Mouse (Mus musculus): ENCODE measurements at regions not wholly inside any gene's neighbourhood (a gene's known extent, or its start where the extent isn't known, plus 50 kb on each side); places are given as distances from the start of the nearest gene placed in this dataset.
"Not testable (repeated sequence)": the region's sequence is repeated elsewhere in the genome, so short reads cannot be mapped to it uniquely, and the experiment has no call there.

DNA sequence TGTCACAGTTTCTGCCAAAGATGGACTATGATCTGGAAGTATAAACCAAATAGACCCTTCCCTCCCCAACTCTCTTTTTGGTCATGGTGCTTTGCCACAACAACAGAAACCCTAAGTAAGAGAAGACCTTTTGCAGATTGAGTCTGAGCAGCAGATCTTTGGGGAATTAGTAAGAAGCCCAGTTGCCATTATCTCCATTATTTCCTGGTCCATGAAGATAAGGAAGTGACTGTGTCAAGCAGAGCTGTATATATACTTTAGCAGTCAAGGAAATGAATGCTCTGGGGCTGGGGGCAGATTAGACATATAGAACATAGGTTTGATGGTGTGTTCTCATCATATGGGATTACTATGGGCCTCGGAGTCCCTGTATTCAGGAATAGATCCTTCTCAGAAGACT lies 117.8 kb upstream of the C9orf72 start:
- DNase-seq (ENCODE audit: low spot score): no peak

DNA sequence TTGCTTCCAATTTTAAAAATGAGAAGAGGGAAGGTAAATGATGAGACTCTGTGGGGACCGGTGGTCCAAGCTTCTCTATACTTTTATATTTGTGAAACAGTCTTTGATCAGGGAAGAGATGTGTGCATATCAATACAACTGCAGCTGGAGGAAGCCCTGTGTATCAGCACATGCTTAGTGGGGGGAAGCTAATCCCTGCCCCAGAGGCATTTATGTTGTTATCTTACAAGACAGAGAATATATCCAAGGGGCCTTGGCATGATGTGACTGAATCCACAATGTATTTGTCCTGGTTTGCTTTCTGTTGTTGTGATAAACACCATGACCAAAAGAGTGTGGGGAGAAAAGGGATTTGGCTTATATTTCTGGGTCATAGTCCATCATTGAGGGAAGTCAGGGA lies 105.2 kb upstream of the C9orf72 start:
- DNase-seq (ENCODE audit: low spot score): no peak

GRCm38 (mm10) chr4:35325300-35325699 lies 99.3 kb upstream of the C9orf72 start:
- no peak for DNase-seq (ENCODE audit: low spot score)

DNA sequence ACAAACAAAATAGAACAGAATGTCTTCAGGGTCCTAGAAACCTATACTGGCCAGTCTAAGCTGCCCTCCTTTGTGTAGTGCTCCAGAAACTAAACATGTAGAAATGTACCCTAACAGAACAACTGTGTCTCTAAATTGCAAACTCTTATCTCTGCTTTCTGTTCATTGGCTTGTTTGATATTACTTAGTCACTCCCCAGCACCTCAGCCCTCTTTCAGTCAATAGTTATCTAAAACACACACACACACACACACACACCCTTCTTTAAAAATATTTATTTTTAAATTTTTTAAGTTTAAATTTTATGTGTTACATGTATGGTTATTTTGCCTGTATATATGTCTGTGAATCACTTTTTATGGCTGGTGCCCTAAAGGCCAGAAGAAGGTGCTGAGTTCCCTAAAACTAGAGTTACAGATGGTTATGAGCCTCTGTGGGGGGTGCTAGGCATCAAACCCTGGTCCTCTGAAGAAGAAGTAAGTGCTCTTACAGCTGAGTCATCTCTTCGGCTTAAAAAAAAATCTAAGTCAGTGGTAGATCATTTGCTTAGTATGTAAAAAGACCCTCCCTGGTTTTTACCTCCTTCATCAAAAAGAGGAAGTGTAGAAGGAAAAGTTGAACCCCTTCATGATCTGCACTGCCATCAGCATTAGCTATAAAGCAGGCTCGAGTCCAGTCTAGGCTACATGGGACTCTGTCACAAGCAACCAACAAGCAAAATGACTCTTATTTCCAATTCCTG lies 96.6 kb upstream of the C9orf72 start:
- no peak for DNase-seq (ENCODE audit: low spot score)

- DNase-seq (ENCODE audit: low spot score): no peak
Measured at GRCm38 (mm10) chr4:35310396-35310977, 84.5 kb upstream of the C9orf72 start.

- DNase-seq (ENCODE audit: low spot score): no peak
Measured at GRCm38 (mm10) chr4:35308221-35308620, 82.2 kb upstream of the C9orf72 start.

DNA sequence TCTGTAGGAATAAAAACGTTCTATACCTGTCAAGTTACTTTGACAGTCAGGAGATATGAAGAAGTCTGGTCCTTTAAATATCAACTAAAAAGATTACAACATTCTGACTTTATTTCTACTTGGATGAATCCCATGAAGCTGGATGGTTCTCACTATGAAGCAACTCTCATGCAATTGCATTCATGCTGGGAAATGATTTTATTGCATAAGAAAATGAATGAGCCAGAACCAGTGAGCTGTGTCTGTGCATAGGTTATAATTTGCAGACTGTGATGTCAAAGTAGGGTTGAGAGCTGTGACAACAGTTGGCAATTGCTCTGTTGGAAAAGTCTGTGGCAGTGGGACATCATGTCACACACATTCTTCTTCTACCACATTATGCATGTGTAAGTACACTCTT lies 79.2 kb upstream of the C9orf72 start:
- DNase-seq (ENCODE audit: low spot score): no peak

GRCm38 (mm10) chr4:35300848-35301247 lies 74.9 kb upstream of the C9orf72 start:
- DNase-seq (ENCODE audit: low spot score): no peak

DNA sequence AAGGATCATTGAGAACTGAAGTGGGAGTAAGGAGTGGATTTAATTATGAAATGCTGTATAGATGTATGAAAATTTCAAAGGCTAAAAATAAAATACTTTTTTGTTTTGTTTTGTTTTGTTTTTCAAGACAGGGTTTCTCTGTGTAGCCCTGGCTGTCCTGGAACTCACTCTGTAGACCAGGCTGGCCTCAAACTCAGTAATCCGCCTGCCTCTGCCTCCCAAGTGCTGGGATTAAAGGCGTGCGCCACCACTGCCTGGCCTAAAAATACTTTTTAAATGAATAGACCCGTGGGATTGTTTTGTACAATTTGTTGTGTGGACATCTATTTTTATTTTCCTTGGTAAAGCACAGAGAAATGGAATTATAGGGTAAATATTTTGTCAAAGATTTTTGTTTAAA lies 74.4 kb upstream of the C9orf72 start:
- DNase-seq (ENCODE audit: low spot score): not testable (repeated sequence)

GRCm38 (mm10) chr4:35284611-35285010 lies 58.6 kb upstream of the C9orf72 start:
- DNase-seq (ENCODE audit: low spot score): no peak
